Mouse (Mus musculus) intestine, embryonic 15.5 days (tissue): ENCODE data around the gene Il9r. TPM values are rescaled to one million over a fixed set of nuclear protein-coding genes. Genes with fewer than 3 reads are reported as not detected.

Experiments used
- ATAC-seq: fragments of 200-750 bp; cut with Nextera tagmentation; 2 replicates; pipeline ENCODE4 v1.8.0; 2017; ENCODE audit warnings: moderate TSS enrichment, moderate library complexity
- H3K27ac ChIP-seq: fragments of 300-500 bp; sonication (generic); 2 replicates; pipeline ENCODE4 v1.5.1; 2015; ENCODE audit warnings: mild to moderate bottlenecking, inconsistent platforms
- H3K27me3 ChIP-seq: fragments of 300-500 bp; sonication (generic); replicated peaks from 2 replicates; pipeline ENCODE4 v1.6.1; 2015; ENCODE audit warnings: inconsistent platforms
- H3K36me3 ChIP-seq: fragments of 300-500 bp; sonication (generic); 2 replicates; pipeline ENCODE4 v1.6.1; 2015; ENCODE audit warnings: inconsistent platforms
- H3K4me1 ChIP-seq: fragments of 300-500 bp; sonication (generic); replicated peaks from 2 replicates; pipeline ENCODE4 v1.6.1; 2015; ENCODE audit warnings: inconsistent platforms
- H3K4me2 ChIP-seq: fragments of 300-500 bp; sonication (generic); replicated peaks from 2 replicates; pipeline ENCODE4 v1.6.1; 2015; ENCODE audit warnings: mild to moderate bottlenecking, inconsistent platforms
- H3K4me3 ChIP-seq: fragments of 300-500 bp; sonication (generic); replicated peaks from 2 replicates; pipeline ENCODE4 v1.5.1; 2015; ENCODE audit warnings: inconsistent platforms
- H3K9ac ChIP-seq: fragments of 300-500 bp; sonication (generic); 2 replicates; pipeline ENCODE4 v1.6.1; 2015; ENCODE audit warnings: inconsistent platforms
- H3K9me3 ChIP-seq: fragments of 300-500 bp; sonication (generic); 2 replicates; pipeline ENCODE4 v1.6.1; 2016; ENCODE audit warnings: inconsistent platforms
- WGBS: fragments of 180-500 bp; shearing (Covaris S2); methylation state at CpG from one replicate; pipeline ENCODE4 v1.1.7; 2015; 5-methylcytosine and 5-hydroxymethylcytosine counted together
- polyA plus RNA-seq: library from polyadenylated mRNA; unstranded; fragments of >200 nt; fragmentation: Nextera tagmentation; extraction: Ambion mirVana; gene quantifications from 2 replicates; pipeline ENCODE4 v1.2.1, GENCODE M21; 2015

Gene Il9r
- polyA plus RNA-seq, 1 experiment from 2014 or later = 0.11 TPM

- no peak overlapping the region for H3K27ac ChIP-seq
- peak overlapping the region; percentile 21 for H3K4me3 ChIP-seq
- 0 out of 2 replicates have a peak, but pooled peaks cover 3% of the 10 kb centered on the region for H3K27me3 ChIP-seq
- H3K4me2 ChIP-seq = peak overlapping the region; percentile 66
- no peaks in the 10 kb centered on the region for H3K9me3 ChIP-seq
- ATAC-seq = peak; percentile 91
- H3K9ac ChIP-seq = no peak overlapping the region
- H3K4me1 ChIP-seq = peaks cover 7% of the 10 kb centered on the region
- H3K36me3 ChIP-seq = no peaks in the 10 kb centered on the region
- WGBS = 14% methylated on average over 28 of the region's 28 CpGs
Observed at GRCm38 (mm10) chr11:32161922-32162804, 37.9 kb downstream of the Il9r start.

- Histone ChIP-seq H3K36me3 (no peaks in the 10 kb centered on the region), H3K4me2 (peak overlapping the region; percentile 66), H3K9ac (no peak overlapping the region), H3K9me3 (no peaks in the 10 kb centered on the region), H3K4me3 (no peak overlapping the region), H3K27me3 (0 out of 2 replicates have a peak, but pooled peaks cover 3% of the 10 kb centered on the region), H3K27ac (no peak overlapping the region), H3K4me1 (peaks cover 7% of the 10 kb centered on the region)
- peak; percentile 62 for ATAC-seq
- 9% methylated on average over 9 of the region's 9 CpGs for WGBS
Observed at GRCm38 (mm10) chr11:32161500-32161899, 38.6 kb downstream of the Il9r start.

DNA sequence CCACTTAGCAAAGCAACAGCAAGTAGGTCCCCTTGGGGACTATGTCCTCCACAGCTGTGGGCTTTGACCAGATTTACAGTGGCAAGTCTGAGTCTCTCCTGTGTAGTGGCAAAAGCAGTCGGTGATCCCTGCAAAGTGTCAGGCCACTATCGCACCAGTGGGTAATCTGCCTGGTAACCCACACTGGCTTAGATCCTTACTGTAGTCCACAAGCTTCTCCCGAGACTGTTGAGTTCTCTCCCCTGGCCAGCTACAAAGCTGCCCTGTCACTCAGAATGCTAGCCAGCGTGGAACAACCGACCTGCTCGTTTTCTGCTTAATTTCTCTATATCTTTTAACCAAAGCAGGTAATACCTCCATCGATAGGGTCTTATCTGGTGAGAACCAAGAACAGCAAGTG is 39.7 kb downstream of the Il9r start:
- no peak for ATAC-seq
- WGBS = 77% methylated on average over 7 of the region's 7 CpGs
- no peak overlapping the region for H3K27ac ChIP-seq

DNA sequence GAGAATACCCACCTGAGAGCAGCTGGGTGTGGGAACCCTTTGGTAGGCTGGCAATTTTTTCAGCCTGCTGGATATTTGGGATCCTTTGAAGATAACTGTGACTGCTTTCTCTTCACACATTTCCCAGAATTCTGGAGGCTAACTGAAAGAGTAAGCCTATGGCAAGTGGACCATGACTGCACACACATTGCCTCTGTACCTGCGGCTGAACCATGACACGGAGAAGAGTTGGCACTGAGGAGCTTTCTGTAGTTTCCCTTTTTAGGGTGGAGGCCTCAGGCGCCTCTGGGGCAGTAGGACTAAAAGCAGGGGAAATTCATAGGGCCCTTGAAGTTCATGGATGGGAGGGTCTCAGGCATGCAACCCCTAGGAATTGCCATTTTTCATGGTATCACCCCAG is 40.9 kb downstream of the Il9r start:
- 84% methylated on average over 3 of the region's 3 CpGs for WGBS
- Histone ChIP-seq H3K9ac (no peak overlapping the region), H3K9me3 (no peaks in the 10 kb centered on the region), H3K27me3 (0 out of 2 replicates have a peak, but pooled peaks cover 3% of the 10 kb centered on the region), H3K4me3 (no peak overlapping the region), H3K27ac (no peak overlapping the region), H3K4me2 (no peak overlapping the region), H3K36me3 (no peaks in the 10 kb centered on the region), H3K4me1 (peaks cover 7% of the 10 kb centered on the region)
- ATAC-seq = no peak

More for the DNA sequence above, 39.7 kb downstream of the Il9r start:
- H3K4me2 ChIP-seq = no peak overlapping the region
- H3K4me3 ChIP-seq = no peak overlapping the region
- 0 out of 2 replicates have a peak, but pooled peaks cover 3% of the 10 kb centered on the region for H3K27me3 ChIP-seq
- no peaks in the 10 kb centered on the region for H3K9me3 ChIP-seq
- H3K9ac ChIP-seq = no peak overlapping the region
- peaks cover 7% of the 10 kb centered on the region for H3K4me1 ChIP-seq
- H3K36me3 ChIP-seq = no peaks in the 10 kb centered on the region

DNA sequence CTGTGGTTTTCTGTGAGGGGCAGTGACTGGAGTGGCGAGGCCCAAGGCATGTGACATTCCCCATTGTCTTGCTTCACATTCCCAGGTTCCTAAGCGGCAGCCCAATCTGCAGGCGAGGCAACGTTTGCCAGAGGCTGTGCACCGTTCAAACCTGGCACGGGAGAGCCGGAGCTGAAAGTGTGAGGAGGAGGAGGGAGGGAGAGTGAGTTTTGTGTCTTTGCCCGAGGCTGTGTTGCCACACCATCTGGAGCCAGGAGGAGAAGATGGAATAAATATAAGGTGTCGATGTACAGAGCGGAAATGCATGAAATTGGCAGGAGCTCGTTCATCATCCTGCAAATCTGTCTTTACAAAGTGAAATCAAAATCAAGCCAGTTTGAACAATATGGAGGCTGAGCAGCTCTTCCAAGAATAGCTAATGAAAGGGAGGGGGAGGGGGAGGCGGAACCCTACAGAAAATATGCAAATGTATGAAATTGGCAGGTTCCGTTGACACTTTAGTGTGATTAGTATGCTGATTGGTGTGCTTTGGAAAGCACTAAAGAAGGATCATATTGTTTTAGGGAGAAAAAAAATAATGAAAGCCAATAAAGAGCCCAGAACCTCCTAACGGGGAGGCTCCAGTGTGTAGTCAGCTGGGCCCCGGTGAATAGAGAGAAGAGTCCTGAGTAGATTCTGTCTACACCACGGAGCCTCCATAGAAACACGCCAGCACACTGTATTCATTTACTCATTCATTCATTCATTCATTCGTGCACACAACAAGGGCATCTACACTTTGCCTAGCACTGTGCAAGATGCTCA is 42.1 kb downstream of the Il9r start:
- Histone ChIP-seq H3K4me2 (no peak overlapping the region), H3K4me1 (peaks cover 7% of the 10 kb centered on the region), H3K4me3 (no peak overlapping the region), H3K9ac (no peak overlapping the region), H3K27ac (no peak overlapping the region), H3K27me3 (0 out of 2 replicates have a peak, but pooled peaks cover 3% of the 10 kb centered on the region), H3K36me3 (no peaks in the 10 kb centered on the region), H3K9me3 (no peaks in the 10 kb centered on the region)
- WGBS = 69% methylated on average over 18 of the region's 18 CpGs
- no peak for ATAC-seq

GRCm38 (mm10) chr11:32156854-32157630 is 43.0 kb downstream of the Il9r start:
- Histone ChIP-seq H3K9me3 (no peaks in the 10 kb centered on the region), H3K27ac (no peak overlapping the region), H3K9ac (no peak overlapping the region), H3K36me3 (no peaks in the 10 kb centered on the region), H3K4me1 (peaks cover 5% of the 10 kb centered on the region), H3K27me3 (0 out of 2 replicates have a peak, but pooled peaks cover 3% of the 10 kb centered on the region), H3K4me3 (no peak overlapping the region), H3K4me2 (no peak overlapping the region)
- WGBS = 92% methylated on average over 7 of the region's 7 CpGs
- no peak for ATAC-seq

DNA sequence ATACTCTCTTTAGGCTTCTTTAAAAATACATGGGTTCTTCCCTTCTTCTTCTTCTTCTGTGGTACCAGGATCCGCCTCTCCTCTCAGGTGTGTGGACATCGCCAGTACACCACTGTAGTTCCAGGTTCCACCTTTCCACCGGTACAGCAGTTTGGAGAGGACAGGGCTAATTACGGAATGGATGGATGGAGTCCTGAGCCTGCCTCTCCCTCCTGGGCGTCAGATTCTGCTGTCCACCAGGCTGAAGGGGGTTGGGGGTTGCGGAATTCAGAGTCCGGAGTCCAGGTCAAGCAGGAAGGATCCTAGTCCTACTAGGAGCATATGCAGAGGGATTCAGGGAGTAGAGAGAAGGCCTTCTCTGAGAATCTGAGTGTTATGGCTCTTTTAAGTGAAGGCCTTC is 46.9 kb downstream of the Il9r start:
- no peaks in the 10 kb centered on the region for H3K36me3 ChIP-seq
- no peaks in the 10 kb centered on the region for H3K4me1 ChIP-seq
- no peak overlapping the region for H3K4me2 ChIP-seq
- no peaks in the 10 kb centered on the region for H3K27me3 ChIP-seq
- H3K4me3 ChIP-seq = no peak overlapping the region
- H3K9me3 ChIP-seq = no peaks in the 10 kb centered on the region
- WGBS = 93% methylated on average over 7 of the region's 7 CpGs
- H3K27ac ChIP-seq = no peak overlapping the region
- H3K9ac ChIP-seq = no peak overlapping the region
- no peak for ATAC-seq

- Histone ChIP-seq H3K27ac (no peak overlapping the region), H3K4me1 (no peaks in the 10 kb centered on the region), H3K9ac (no peak overlapping the region), H3K4me3 (no peak overlapping the region), H3K36me3 (no peaks in the 10 kb centered on the region), H3K27me3 (no peaks in the 10 kb centered on the region), H3K4me2 (no peak overlapping the region), H3K9me3 (no peaks in the 10 kb centered on the region)
- no peak for ATAC-seq
Observed at GRCm38 (mm10) chr11:32152814-32153213, 47.3 kb downstream of the Il9r start.

GRCm38 (mm10) chr11:32151243-32151642 is 48.8 kb downstream of the Il9r start:
- H3K4me1 ChIP-seq = no peaks in the 10 kb centered on the region
- no peak overlapping the region for H3K9ac ChIP-seq
- 93% methylated on average over 5 of the region's 5 CpGs for WGBS
- H3K4me3 ChIP-seq = no peak overlapping the region
- no peaks in the 10 kb centered on the region for H3K9me3 ChIP-seq
- no peak overlapping the region for H3K27ac ChIP-seq
- H3K36me3 ChIP-seq = no peaks in the 10 kb centered on the region
- H3K4me2 ChIP-seq = no peak overlapping the region
- no peak for ATAC-seq
- no peaks in the 10 kb centered on the region for H3K27me3 ChIP-seq

DNA sequence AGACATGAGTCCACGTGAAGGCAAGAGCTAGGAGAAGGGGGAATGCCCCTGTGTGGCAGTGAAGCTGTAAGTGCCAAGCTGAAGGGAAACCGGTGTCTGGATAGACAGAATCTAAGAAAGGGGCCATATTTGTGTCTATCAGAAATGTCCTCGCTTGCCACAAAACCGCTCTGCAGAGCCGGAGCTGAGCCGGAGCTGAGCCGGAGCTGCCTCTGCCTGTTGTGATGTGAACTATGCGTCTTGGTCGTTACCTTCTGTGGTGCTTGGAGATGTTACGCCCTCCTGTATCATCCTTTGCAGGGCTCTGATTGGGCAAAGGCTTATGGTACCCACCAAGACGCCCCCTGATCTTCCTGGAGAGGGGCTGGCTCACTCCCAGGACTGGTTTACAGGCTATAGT is 50.5 kb downstream of the Il9r start:
- ATAC-seq = no peak
- no peaks in the 10 kb centered on the region for H3K4me1 ChIP-seq
- WGBS = 74% methylated on average over 11 of the region's 11 CpGs

DNA sequence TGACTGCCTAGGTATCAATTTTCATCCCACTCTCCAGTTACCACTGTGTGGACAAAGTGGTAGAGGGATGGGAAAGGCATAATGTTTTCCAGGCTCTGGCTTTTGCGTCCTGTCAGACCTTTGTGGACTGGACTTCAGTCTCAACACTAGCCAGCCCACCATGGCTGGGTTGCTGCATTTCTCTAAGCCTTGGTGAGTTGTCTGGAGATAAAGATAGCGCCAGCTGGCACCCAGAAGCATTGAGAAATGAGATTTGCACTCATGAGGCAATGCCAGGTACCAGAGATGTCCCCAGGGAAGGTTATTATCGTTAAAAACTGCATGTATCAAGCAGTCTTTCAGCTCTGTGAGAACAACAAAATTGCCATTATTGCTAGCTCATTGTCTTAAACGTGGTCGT is 57.3 kb downstream of the Il9r start:
- Histone ChIP-seq H3K27me3 (no peaks in the 10 kb centered on the region), H3K4me1 (0 out of 2 replicates have a peak, but pooled peaks cover 7% of the 10 kb centered on the region), H3K4me2 (no peak overlapping the region), H3K9ac (no peak overlapping the region), H3K36me3 (no peaks in the 10 kb centered on the region), H3K4me3 (no peak overlapping the region), H3K27ac (no peak overlapping the region), H3K9me3 (no peaks in the 10 kb centered on the region)
- WGBS = 70% methylated on average over 5 of the region's 5 CpGs
- ATAC-seq = no peak

More for the DNA sequence above, 50.5 kb downstream of the Il9r start:
- Histone ChIP-seq H3K4me3 (no peak overlapping the region), H3K9me3 (no peaks in the 10 kb centered on the region), H3K36me3 (no peaks in the 10 kb centered on the region), H3K27ac (no peak overlapping the region), H3K27me3 (no peaks in the 10 kb centered on the region), H3K9ac (no peak overlapping the region), H3K4me2 (no peak overlapping the region)
